Mouse (Mus musculus): ENCODE data around the gene Acss2.

DNA sequence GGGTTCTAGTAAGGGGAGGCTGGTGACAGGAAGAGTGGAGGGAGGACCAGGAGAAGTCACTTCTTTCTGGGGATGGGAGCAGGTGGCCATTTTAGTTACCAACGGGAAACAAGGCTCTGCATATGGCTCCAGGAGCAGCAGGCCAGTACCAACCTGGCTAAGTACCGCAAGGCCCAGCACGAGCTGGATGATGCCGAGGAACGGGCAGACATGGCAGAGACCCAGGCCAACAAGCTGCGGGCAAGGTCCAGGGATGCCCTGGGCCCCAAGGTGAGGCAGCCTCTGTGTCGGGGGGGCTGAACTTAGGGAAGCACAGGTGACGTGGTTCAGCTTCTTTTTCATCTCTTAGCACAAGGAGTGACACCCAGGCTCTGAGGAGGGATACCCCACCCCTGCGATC, 116.0 kb downstream of the Acss2 start:
- TF ChIP-seq CTCF (conservative IDR thresholded peaks at IDR 0.05; ENCODE audit: insufficient read depth, insufficient read length, low read depth, low read length), result no peak
- TF ChIP-seq POLR2A (IDR thresholded peaks at IDR 0.05; ENCODE audit: low read depth, low read length), result no peak
